Mouse (Mus musculus): ENCODE measurements at regions not wholly inside any gene's neighbourhood (a gene's known extent, or its start where the extent isn't known, plus 50 kb on each side); places are given as distances from the start of the nearest gene placed in this dataset.

GRCm38 (mm10) chr17:43219636-43220035 lies 50.5 kb upstream of the Adgrf1 start:
- H3ac ChIP-seq (ENCODE audit: control insufficient read depth, insufficient read length, low read depth) = no peak overlapping the region
- TF ChIP-seq CEBPB (IDR thresholded peaks at IDR 0.05; ENCODE audit: low read depth) (peak; percentile 30), MYOD1 (IDR thresholded peaks at IDR 0.05; ENCODE audit: control insufficient read depth, insufficient read length, low read depth) (no peak)
- H3K4me3 ChIP-seq (ENCODE audit: insufficient read depth, poor library complexity, severe bottlenecking) = no peak overlapping the region
- no peaks in the 10 kb centered on the region for H3K27me3 ChIP-seq (ENCODE audit: control insufficient read depth, insufficient read depth, insufficient read length)
- H3K36me3 ChIP-seq (ENCODE audit: control insufficient read depth, insufficient read depth) = no peaks in the 10 kb centered on the region
- H3K79me2 ChIP-seq (ENCODE audit: control insufficient read depth, insufficient read depth) = no peaks in the 10 kb centered on the region
- no peaks in the 10 kb centered on the region for H3K79me3 ChIP-seq (ENCODE audit: low read depth)

All from C2C12 (cell line).